Mouse (Mus musculus) heart, embryonic 12.5 days (tissue): ENCODE measurements around the gene Fbxo42. TPM values are rescaled to one million over a fixed set of nuclear protein-coding genes. Genes with fewer than 3 reads are reported as not detected.
A peak's percentile ranks its signal among the peaks of the same experiment; 100 is the strongest.

Experiments used
- ATAC-seq: fragments of 200-750 bp; cut with Nextera tagmentation; 2 replicates; pipeline ENCODE4 v1.8.0; 2017; ENCODE audit warnings: moderate TSS enrichment, moderate library complexity; ENCODE audit not compliant: insufficient number of reproducible peaks, low FRiP score
- H3K27ac ChIP-seq: fragments of 300-500 bp; sonication (generic); 2 replicates; pipeline ENCODE4 v1.5.1; 2016; ENCODE audit warnings: mild to moderate bottlenecking, moderate library complexity; ENCODE audit not compliant: poor library complexity, severe bottlenecking
- H3K27me3 ChIP-seq: fragments of 300-500 bp; sonication (generic); replicated peaks from 2 replicates; pipeline ENCODE4 v1.6.1; 2016; ENCODE audit warnings: mild to moderate bottlenecking, moderate library complexity
- H3K36me3 ChIP-seq: fragments of 300-500 bp; sonication (generic); 2 replicates; pipeline ENCODE4 v1.6.1; 2016; ENCODE audit warnings: mild to moderate bottlenecking, moderate library complexity
- H3K4me1 ChIP-seq: fragments of 300-500 bp; sonication (generic); replicated peaks from 2 replicates; pipeline ENCODE4 v1.6.1; 2016; ENCODE audit warnings: mild to moderate bottlenecking
- H3K4me2 ChIP-seq: fragments of 300-500 bp; sonication (generic); 2 replicates; pipeline ENCODE4 v1.6.1; 2016; ENCODE audit warnings: mild to moderate bottlenecking, moderate library complexity
- H3K4me3 ChIP-seq: fragments of 300-500 bp; sonication (generic); 2 replicates; pipeline ENCODE4 v1.5.1; 2016; ENCODE audit warnings: mild to moderate bottlenecking
- H3K9ac ChIP-seq: fragments of 300-500 bp; sonication (generic); 2 replicates; pipeline ENCODE4 v1.6.1; 2016; ENCODE audit warnings: mild to moderate bottlenecking, moderate library complexity
- H3K9me3 ChIP-seq: fragments of 300-500 bp; sonication (generic); replicated peaks from 2 replicates; pipeline ENCODE4 v1.6.1; 2016; ENCODE audit warnings: mild to moderate bottlenecking, moderate library complexity
- WGBS: fragments of 180-500 bp; shearing (Covaris S2); methylation state at CpG from one replicate; pipeline ENCODE4 v1.1.7; 2016; 5-methylcytosine and 5-hydroxymethylcytosine counted together
- polyA plus RNA-seq: library from polyadenylated mRNA; unstranded; fragments of >200 nt; fragmentation: Nextera tagmentation; extraction: Ambion mirVana; gene quantifications from 2 replicates; pipeline ENCODE4 v1.2.1, GENCODE M21; 2016

Gene Fbxo42
- polyA plus RNA-seq, 1 experiment from 2014 or later, result 18.2 TPM

DNA sequence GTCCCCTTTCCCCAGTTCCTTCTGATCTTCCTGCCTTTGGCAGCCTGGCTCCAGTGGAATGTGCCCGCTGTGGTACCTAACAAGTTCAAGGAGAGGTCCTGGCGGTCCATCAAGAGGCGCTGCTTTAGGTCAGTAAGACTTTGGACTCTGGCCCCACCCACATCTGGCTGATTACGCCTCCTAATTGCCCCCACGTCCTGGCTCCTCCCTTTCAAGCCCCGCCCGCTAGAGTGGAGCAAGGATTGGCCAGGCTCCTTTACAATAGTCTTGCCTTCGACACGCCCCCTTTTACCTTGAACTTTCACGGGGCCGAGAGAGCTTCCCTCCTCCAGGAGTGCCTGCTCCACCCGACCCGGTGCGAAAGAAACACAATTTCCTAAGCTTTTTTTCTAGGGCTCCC lies 92.9 kb downstream of the Fbxo42 start:
- H3K4me1 ChIP-seq, result peaks cover 42% of the 10 kb centered on the region
- 2% methylated on average over 14 of the region's 14 CpGs for WGBS
- peak; percentile 10; the same call in 1 of the 2 replicates for ATAC-seq

DNA sequence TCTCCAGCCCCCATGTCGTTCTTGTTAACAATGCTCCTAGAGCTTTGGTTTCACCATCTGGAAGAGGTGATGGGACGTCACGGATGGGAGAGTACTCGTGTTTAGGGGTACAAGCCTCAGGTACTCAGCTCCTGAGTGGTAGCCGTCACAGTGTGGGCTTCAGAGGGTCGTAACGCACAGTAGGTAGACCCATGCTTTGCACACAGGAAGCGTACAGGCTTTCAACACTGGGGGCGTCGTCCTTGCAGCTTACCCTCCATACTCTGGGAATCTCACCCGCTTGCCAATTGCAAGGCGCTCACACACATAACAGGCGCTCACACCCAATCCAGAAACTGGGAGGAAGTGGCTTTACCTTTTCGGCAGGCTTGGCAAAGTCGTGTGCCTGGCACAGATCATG lies 94.1 kb downstream of the Fbxo42 start:
- no peaks in the 10 kb centered on the region for H3K36me3 ChIP-seq
- no peak overlapping the region for H3K9ac ChIP-seq
- no peaks in the 10 kb centered on the region for H3K9me3 ChIP-seq
- H3K4me3 ChIP-seq, result no peak overlapping the region
- H3K4me2 ChIP-seq, result no peak overlapping the region
- WGBS, result 24% methylated on average over 15 of the region's 15 CpGs
- H3K27me3 ChIP-seq, result peaks cover 95% of the 10 kb centered on the region
- no peak for ATAC-seq
- peaks cover 54% of the 10 kb centered on the region for H3K4me1 ChIP-seq
- H3K27ac ChIP-seq, result no peak overlapping the region

More for the DNA sequence above, 92.9 kb downstream of the Fbxo42 start:
- Histone ChIP-seq H3K9me3 (no peaks in the 10 kb centered on the region), H3K4me2 (peak overlapping the region; percentile 82), H3K36me3 (no peaks in the 10 kb centered on the region), H3K9ac (no peak overlapping the region), H3K4me3 (no peak overlapping the region), H3K27me3 (peaks cover 91% of the 10 kb centered on the region), H3K27ac (no peak overlapping the region)

DNA sequence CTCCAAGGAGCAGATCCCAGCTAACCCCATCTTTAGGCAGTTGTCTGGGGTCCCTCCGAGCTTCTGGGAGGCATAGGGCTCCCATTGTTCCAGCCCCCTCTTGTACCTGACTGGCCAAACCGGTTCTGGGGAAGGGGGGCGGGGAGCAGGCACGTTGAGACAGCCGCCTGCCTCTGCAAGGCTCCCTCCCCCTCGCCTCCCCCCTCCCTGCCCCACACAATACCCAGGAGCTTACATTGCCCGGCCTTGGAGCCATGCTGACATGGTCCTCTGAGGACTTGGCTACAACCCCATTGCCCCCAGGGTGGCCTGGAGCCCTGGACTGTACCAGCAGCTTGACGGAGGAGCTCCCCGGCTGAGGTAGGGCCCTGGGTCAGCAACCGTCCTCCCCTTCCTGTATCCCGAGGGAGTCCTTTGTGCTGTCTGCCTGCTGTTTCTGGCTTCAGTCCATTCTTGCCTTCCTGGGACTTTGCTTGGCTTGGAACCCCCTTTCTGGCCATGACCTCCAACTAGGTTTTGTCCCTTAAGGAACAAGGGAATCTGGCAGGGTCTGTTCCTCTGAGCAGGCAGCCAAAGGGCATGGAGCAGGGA lies 95.0 kb downstream of the Fbxo42 start:
- WGBS, result 15% methylated on average over 11 of the region's 11 CpGs
- Histone ChIP-seq H3K36me3 (no peaks in the 10 kb centered on the region), H3K4me2 (0 out of 2 replicates have a peak overlapping the region, but pooled peaks have one; percentile 16), H3K4me1 (peaks cover 62% of the 10 kb centered on the region), H3K27me3 (peaks cover 97% of the 10 kb centered on the region), H3K9me3 (no peaks in the 10 kb centered on the region), H3K4me3 (no peak overlapping the region), H3K9ac (no peak overlapping the region), H3K27ac (no peak overlapping the region)
- no peak for ATAC-seq

DNA sequence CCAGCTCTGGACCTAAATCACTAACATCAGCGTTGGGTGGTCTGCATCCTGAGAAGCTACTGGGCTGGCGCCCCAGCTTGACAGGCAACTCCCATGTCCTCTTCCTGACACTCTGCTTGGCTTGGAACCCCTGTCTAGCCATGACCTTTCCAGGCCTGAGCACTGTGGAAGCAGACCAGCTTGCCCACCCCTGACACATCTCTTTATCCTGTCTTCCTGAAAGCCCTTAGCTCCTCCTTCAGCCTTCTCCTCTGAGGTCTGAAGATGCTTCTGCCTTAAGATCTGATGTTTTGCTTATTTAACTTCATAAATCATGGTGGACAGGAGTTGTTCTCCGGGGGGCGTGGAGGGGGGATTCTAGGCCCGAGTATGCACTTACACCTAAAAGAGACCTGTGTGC lies 95.9 kb downstream of the Fbxo42 start:
- H3K4me3 ChIP-seq, result no peak overlapping the region
- H3K4me2 ChIP-seq, result no peak overlapping the region
- peaks cover 70% of the 10 kb centered on the region for H3K4me1 ChIP-seq
- no peak overlapping the region for H3K9ac ChIP-seq
- H3K36me3 ChIP-seq, result no peaks in the 10 kb centered on the region
- ATAC-seq, result no peak
- no peaks in the 10 kb centered on the region for H3K9me3 ChIP-seq
- 57% methylated on average over 5 of the region's 5 CpGs for WGBS
- H3K27ac ChIP-seq, result no peak overlapping the region
- H3K27me3 ChIP-seq, result peaks cover 98% of the 10 kb centered on the region

DNA sequence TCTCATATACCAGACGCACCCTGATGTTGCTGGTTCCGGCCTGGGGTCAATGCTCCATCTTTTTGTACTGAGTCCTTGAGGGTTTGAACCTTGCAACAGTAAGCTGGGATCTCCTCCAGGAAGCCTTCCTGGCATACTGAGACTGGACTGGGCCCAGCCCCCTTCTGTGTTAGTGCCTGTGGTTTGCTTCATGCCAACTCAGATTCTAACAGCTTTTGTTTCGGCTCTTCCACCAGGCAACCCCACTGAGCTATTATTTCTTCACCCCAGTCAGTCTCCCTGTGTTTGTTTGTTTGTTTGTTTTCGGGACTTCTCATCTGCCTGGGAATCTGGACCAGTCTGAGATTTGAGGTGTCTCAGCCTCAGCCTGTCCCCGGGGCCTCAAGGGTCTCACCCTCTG lies 96.7 kb downstream of the Fbxo42 start:
- 55% methylated on average over 5 of the region's 5 CpGs for WGBS
- peaks cover 64% of the 10 kb centered on the region for H3K4me1 ChIP-seq

DNA sequence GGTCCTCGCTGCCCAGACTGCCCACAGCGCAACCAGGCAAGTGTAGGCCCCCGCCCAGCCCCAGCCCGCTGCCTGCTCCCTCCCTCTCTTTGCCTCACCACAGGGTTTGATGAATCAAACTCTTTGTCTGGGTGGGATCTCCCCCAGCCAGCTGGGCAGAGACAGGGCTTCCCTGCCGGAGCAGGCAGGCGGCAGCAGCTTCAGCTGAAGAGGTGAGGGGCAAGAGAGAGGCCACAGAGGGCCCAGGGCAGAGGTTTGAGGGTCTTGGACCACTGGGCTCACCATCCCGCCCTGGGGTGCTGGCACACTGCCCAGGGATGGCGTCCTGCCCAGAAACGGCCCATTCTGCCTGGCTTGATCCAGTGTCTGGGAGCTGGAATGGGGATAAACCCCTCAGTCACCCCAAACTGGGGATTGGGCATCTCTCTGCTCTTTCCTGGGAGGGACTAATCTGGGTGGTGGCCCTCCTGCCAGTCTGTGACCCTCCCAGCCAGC lies 97.3 kb downstream of the Fbxo42 start:
- Histone ChIP-seq H3K27ac (peak overlapping the region; percentile 52), H3K9ac (0 out of 2 replicates have a peak overlapping the region, but pooled peaks have one; percentile 6), H3K4me2 (no peak overlapping the region), H3K27me3 (peaks cover 96% of the 10 kb centered on the region), H3K4me1 (peaks cover 59% of the 10 kb centered on the region), H3K36me3 (no peaks in the 10 kb centered on the region), H3K4me3 (no peak overlapping the region), H3K9me3 (no peaks in the 10 kb centered on the region)
- WGBS, result 17% methylated on average over 9 of the region's 9 CpGs
- ATAC-seq, result no peak

More for the DNA sequence above, 96.7 kb downstream of the Fbxo42 start:
- H3K4me2 ChIP-seq, result no peak overlapping the region
- no peaks in the 10 kb centered on the region for H3K9me3 ChIP-seq
- peak overlapping the region; percentile 52; the same call in 1 of the 2 replicates for H3K27ac ChIP-seq
- no peak overlapping the region for H3K4me3 ChIP-seq
- H3K27me3 ChIP-seq, result peaks cover 98% of the 10 kb centered on the region
- ATAC-seq, result no peak
- H3K36me3 ChIP-seq, result no peaks in the 10 kb centered on the region
- H3K9ac ChIP-seq, result no peak overlapping the region

DNA sequence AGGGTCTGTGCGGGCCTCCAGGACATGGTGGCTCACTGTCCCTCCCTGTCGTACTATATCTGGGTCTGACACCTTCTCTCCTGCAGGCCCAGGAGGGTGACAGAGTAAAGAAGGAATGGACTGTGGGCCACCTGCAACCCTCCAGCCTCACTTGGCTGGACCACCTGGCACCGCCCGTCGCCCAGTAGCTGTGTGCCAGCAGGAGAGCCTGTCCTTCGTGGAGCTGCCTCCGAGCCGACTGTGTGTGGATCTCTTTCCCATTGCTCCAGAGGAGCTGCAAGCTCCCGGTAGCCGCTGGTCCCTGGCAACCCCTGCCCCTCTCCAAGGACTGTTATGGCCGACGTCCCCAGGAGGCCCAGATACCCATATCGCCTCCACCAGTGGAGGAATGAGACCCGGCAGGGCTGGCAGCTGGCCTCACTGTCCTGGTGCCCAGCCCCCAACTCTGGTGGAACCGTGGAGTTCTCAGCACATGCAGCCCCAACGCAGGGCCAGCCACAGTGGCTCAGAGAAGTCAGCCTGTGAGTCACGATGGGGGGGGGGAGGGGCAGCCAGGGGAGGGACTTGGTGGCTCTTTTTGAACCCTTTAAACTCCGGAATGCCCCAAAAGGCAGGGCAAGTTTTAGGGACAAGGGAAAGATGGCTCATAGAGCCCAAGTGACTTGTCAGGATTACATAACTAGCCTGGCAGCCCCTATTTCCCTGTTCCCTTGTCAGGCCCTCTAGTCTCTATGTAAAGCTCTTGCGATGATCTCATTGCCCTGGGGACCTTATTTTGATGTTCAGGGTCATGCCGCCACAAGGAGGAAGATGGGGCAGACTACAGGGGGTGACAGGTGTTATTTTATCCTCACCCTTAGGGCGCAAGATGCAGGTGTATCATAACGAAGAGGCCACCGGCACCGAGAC lies 98.6 kb downstream of the Fbxo42 start:
- 15% methylated on average over 24 of the region's 24 CpGs for WGBS
- peak overlapping the region; percentile 67 for H3K4me2 ChIP-seq
- no peak for ATAC-seq
- H3K27ac ChIP-seq, result no peak overlapping the region
- peak overlapping the region; percentile 49 for H3K4me3 ChIP-seq
- peaks cover 48% of the 10 kb centered on the region for H3K4me1 ChIP-seq
- peaks cover 95% of the 10 kb centered on the region for H3K27me3 ChIP-seq
- H3K9me3 ChIP-seq, result no peaks in the 10 kb centered on the region
- peak overlapping the region; percentile 30; the same call in 1 of the 2 replicates for H3K9ac ChIP-seq
- H3K36me3 ChIP-seq, result no peaks in the 10 kb centered on the region

DNA sequence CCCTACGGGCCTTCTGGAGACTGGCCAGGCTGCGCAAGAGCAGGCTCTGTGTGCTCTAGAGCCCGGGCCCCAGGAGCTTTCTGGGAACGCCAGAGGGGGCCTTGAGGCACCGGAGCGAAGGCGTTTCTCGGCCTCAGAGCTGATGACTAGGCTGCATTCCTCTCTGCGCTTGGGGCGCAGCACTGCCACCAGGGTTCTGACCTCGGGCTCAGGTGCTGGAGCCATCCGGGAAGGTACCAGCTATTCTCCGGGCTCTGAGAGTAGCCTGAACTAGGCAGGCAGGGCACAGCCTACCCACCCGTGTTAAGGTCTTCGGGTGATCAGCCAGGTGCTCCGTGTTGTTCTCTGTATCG lies 99.3 kb downstream of the Fbxo42 start:
- WGBS, result 5% methylated on average over 17 of the region's 17 CpGs
- no peaks in the 10 kb centered on the region for H3K9me3 ChIP-seq
- H3K4me1 ChIP-seq, result peaks cover 48% of the 10 kb centered on the region
- peaks cover 93% of the 10 kb centered on the region for H3K27me3 ChIP-seq
- H3K36me3 ChIP-seq, result no peaks in the 10 kb centered on the region
- H3K9ac ChIP-seq, result peak overlapping the region; percentile 30; the same call in 1 of the 2 replicates
- peak overlapping the region; percentile 49 for H3K4me3 ChIP-seq
- peak overlapping the region; percentile 67 for H3K4me2 ChIP-seq
- no peak for ATAC-seq
- no peak overlapping the region for H3K27ac ChIP-seq

DNA sequence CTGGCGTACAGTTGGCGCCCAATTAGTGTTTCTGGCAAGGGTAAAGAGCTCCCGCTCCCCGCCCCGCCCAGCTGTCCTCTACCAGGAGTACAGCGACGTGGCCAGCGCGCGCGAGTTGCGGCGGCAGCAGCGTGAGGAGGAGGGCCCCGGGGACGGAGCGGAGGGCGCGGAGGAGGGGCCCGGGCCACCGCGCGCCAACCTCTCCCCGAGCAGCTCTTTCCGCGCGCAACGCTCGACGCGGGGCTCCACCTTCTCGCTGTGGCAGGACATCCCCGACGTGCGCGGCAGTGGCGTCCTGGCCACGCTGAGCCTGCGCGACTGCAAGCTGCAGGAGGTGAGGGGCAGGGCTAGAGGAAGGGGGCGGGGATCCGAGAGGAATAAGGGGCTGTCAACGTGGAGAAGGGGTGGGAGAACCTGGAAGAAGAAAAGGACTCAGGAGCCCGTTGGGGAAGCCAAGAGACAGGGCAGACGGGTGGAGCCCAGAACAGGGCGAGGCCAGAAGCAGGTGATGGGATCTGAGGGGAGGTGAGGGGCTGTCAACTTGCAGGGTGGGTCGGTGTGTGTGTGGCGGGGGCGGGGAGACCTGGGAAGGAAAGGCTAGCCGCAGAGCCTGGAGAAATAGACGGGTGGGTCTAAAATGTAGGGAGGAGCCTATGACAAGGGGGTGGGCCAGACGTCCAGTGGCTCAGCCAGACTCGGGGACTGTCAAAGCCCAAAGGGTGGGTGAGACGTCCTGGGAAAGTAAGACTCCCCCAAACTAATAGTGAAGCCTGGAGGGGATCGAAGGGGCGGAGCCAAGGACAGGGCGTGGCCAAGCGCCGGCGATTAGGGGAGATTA lies 100.3 kb downstream of the Fbxo42 start:
- Histone ChIP-seq H3K36me3 (no peaks in the 10 kb centered on the region), H3K9ac (peak overlapping the region; percentile 30), H3K4me1 (peaks cover 37% of the 10 kb centered on the region), H3K27ac (no peak overlapping the region), H3K27me3 (peaks cover 85% of the 10 kb centered on the region), H3K9me3 (no peaks in the 10 kb centered on the region), H3K4me3 (peak overlapping the region; percentile 49), H3K4me2 (peak overlapping the region; percentile 67)
- peak; percentile 17 for ATAC-seq
- WGBS, result 1% methylated on average over 59 of the region's 60 CpGs

DNA sequence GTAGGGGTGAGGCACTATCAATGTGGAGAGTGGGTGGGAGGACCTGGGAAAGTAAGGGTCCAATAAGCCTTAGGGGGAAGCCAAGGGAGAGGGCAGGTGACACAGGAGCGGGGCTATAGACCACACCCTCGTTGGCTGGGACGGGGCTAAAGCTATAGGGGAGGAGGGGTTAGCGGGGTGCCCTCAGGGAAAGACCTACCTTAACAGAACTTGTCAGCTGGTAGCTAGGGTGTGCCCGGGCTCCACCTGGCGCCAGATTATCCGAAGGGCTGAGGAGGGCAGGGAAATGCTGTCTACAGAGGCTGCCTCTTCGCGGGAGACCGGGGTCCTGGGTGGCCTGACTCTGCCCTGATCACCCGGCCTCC lies 100.9 kb downstream of the Fbxo42 start:
- peak; percentile 30 for ATAC-seq
- H3K4me3 ChIP-seq, result peak overlapping the region; percentile 49
- H3K36me3 ChIP-seq, result no peaks in the 10 kb centered on the region
- no peaks in the 10 kb centered on the region for H3K9me3 ChIP-seq
- H3K27ac ChIP-seq, result no peak overlapping the region
- peak overlapping the region; percentile 67 for H3K4me2 ChIP-seq
- 10% methylated on average over 11 of the region's 11 CpGs for WGBS
- H3K27me3 ChIP-seq, result peaks cover 83% of the 10 kb centered on the region
- H3K4me1 ChIP-seq, result peaks cover 36% of the 10 kb centered on the region
- no peak overlapping the region for H3K9ac ChIP-seq
